Mouse (Mus musculus) midbrain, embryonic 12.5 days (tissue): ENCODE results near the gene Opalin. TPM values are rescaled to one million over a fixed set of nuclear protein-coding genes. Genes with fewer than 3 reads are reported as not detected.

ENCODE experiments used
- ATAC-seq: fragments of 200-750 bp; cut with Nextera tagmentation; 2 replicates; pipeline ENCODE4 v1.8.0; 2017; ENCODE audit warnings: low read depth, moderate TSS enrichment, moderate library complexity; ENCODE audit not compliant: low FRiP score
- H3K27ac ChIP-seq: fragments of 300-500 bp; sonication (generic); replicated peaks from 2 replicates; pipeline ENCODE4 v1.5.1; 2016; ENCODE audit warnings: mild to moderate bottlenecking
- H3K27me3 ChIP-seq: fragments of 300-500 bp; sonication (generic); 2 replicates; pipeline ENCODE4 v1.6.1; 2016; ENCODE audit warnings: mild to moderate bottlenecking
- H3K36me3 ChIP-seq: fragments of 300-500 bp; sonication (generic); 2 replicates; pipeline ENCODE4 v1.6.1; 2016
- H3K4me1 ChIP-seq: fragments of 300-500 bp; sonication (generic); 2 replicates; pipeline ENCODE4 v1.6.1; 2016
- H3K4me2 ChIP-seq: fragments of 300-500 bp; sonication (generic); replicated peaks from 2 replicates; pipeline ENCODE4 v1.6.1; 2016; ENCODE audit warnings: mild to moderate bottlenecking, moderate library complexity
- H3K4me3 ChIP-seq: fragments of 300-500 bp; sonication (generic); 2 replicates; pipeline ENCODE4 v1.5.1; 2016; ENCODE audit warnings: mild to moderate bottlenecking
- H3K9ac ChIP-seq: fragments of 300-500 bp; sonication (generic); replicated peaks from 2 replicates; pipeline ENCODE4 v1.6.1; 2016; ENCODE audit warnings: mild to moderate bottlenecking, moderate library complexity
- H3K9me3 ChIP-seq: fragments of 300-500 bp; sonication (generic); 2 replicates; pipeline ENCODE4 v1.6.1; 2016; ENCODE audit warnings: mild to moderate bottlenecking
- WGBS: fragments of 180-500 bp; shearing (Covaris S2); methylation state at CpG from one replicate; pipeline ENCODE4 v1.1.7; 2016; 5-methylcytosine and 5-hydroxymethylcytosine counted together
- polyA plus RNA-seq: library from polyadenylated mRNA; unstranded; fragments of >200 nt; fragmentation: Nextera tagmentation; extraction: Ambion mirVana; gene quantifications from 2 replicates; pipeline ENCODE4 v1.2.1, GENCODE M21; 2016

The Opalin gene
- polyA plus RNA-seq, 1 experiment from 2014 or later = not detected

GRCm38 (mm10) chr19:41054702-41055101 is 22.2 kb downstream of the Opalin start:
- Histone ChIP-seq H3K9ac (no peak overlapping the region), H3K36me3 (no peaks in the 10 kb centered on the region), H3K27me3 (no peaks in the 10 kb centered on the region), H3K4me2 (no peak overlapping the region), H3K4me1 (no peaks in the 10 kb centered on the region), H3K27ac (no peak overlapping the region), H3K9me3 (no peaks in the 10 kb centered on the region), H3K4me3 (no peak overlapping the region)
- ATAC-seq = no peak
- WGBS = 69% methylated on average over 4 of the region's 4 CpGs

GRCm38 (mm10) chr19:41053530-41053929 is 23.4 kb downstream of the Opalin start:
- Histone ChIP-seq H3K4me3 (no peak overlapping the region), H3K4me2 (no peak overlapping the region), H3K9me3 (no peaks in the 10 kb centered on the region), H3K4me1 (no peaks in the 10 kb centered on the region), H3K27me3 (no peaks in the 10 kb centered on the region), H3K36me3 (no peaks in the 10 kb centered on the region), H3K9ac (no peak overlapping the region), H3K27ac (no peak overlapping the region)
- WGBS = 32% methylated on average over 10 of the region's 10 CpGs
- no peak for ATAC-seq

GRCm38 (mm10) chr19:41052247-41052646 is 24.7 kb downstream of the Opalin start:
- Histone ChIP-seq H3K9ac (no peak overlapping the region), H3K9me3 (no peaks in the 10 kb centered on the region), H3K27me3 (no peaks in the 10 kb centered on the region), H3K27ac (no peak overlapping the region), H3K4me3 (no peak overlapping the region), H3K4me1 (no peaks in the 10 kb centered on the region), H3K4me2 (no peak overlapping the region), H3K36me3 (no peaks in the 10 kb centered on the region)
- WGBS = 81% methylated on average over 5 of the region's 5 CpGs
- ATAC-seq = no peak

GRCm38 (mm10) chr19:41051714-41052113 is 25.2 kb downstream of the Opalin start:
- no peaks in the 10 kb centered on the region for H3K4me1 ChIP-seq
- no peak overlapping the region for H3K27ac ChIP-seq
- WGBS = 80% methylated on average over 1 of the region's 1 CpGs
- no peak overlapping the region for H3K9ac ChIP-seq
- ATAC-seq = no peak
- no peak overlapping the region for H3K4me3 ChIP-seq
- H3K4me2 ChIP-seq = no peak overlapping the region
- H3K27me3 ChIP-seq = no peaks in the 10 kb centered on the region
- H3K36me3 ChIP-seq = no peaks in the 10 kb centered on the region
- H3K9me3 ChIP-seq = no peaks in the 10 kb centered on the region

- 87% methylated on average over 3 of the region's 3 CpGs for WGBS
- Histone ChIP-seq H3K4me3 (no peak overlapping the region), H3K9me3 (no peaks in the 10 kb centered on the region), H3K4me2 (no peak overlapping the region), H3K27ac (no peak overlapping the region), H3K9ac (no peak overlapping the region), H3K27me3 (no peaks in the 10 kb centered on the region), H3K36me3 (no peaks in the 10 kb centered on the region), H3K4me1 (no peaks in the 10 kb centered on the region)
- no peak for ATAC-seq
Measured at GRCm38 (mm10) chr19:41048187-41048559, 28.7 kb downstream of the Opalin start.

- no peak overlapping the region for H3K4me3 ChIP-seq
- no peaks in the 10 kb centered on the region for H3K4me1 ChIP-seq
- H3K27me3 ChIP-seq = no peaks in the 10 kb centered on the region
- no peaks in the 10 kb centered on the region for H3K36me3 ChIP-seq
- H3K9me3 ChIP-seq = no peaks in the 10 kb centered on the region
- H3K4me2 ChIP-seq = no peak overlapping the region
- no peak overlapping the region for H3K9ac ChIP-seq
- H3K27ac ChIP-seq = no peak overlapping the region
- no peak for ATAC-seq
- 79% methylated on average over 9 of the region's 9 CpGs for WGBS
Measured at GRCm38 (mm10) chr19:41047437-41048186, 29.3 kb downstream of the Opalin start.

- Histone ChIP-seq H3K4me1 (no peaks in the 10 kb centered on the region), H3K4me3 (no peak overlapping the region), H3K4me2 (no peak overlapping the region), H3K27me3 (no peaks in the 10 kb centered on the region), H3K36me3 (no peaks in the 10 kb centered on the region), H3K9ac (no peak overlapping the region), H3K27ac (no peak overlapping the region), H3K9me3 (no peaks in the 10 kb centered on the region)
- 61% methylated on average over 10 of the region's 10 CpGs for WGBS
- no peak for ATAC-seq
Measured at GRCm38 (mm10) chr19:41045091-41045770, 31.7 kb downstream of the Opalin start.

GRCm38 (mm10) chr19:41039110-41039509 is 37.8 kb downstream of the Opalin start:
- Histone ChIP-seq H3K4me2 (no peak overlapping the region), H3K9me3 (no peaks in the 10 kb centered on the region), H3K36me3 (no peaks in the 10 kb centered on the region), H3K27ac (no peak overlapping the region), H3K4me3 (no peak overlapping the region), H3K9ac (no peak overlapping the region), H3K4me1 (no peaks in the 10 kb centered on the region), H3K27me3 (no peaks in the 10 kb centered on the region)
- WGBS = 84% methylated on average over 7 of the region's 7 CpGs
- no peak for ATAC-seq

GRCm38 (mm10) chr19:41035809-41036551 is 40.9 kb downstream of the Opalin start:
- no peak for ATAC-seq

GRCm38 (mm10) chr19:41031869-41032268 is 45.0 kb downstream of the Opalin start:
- H3K36me3 ChIP-seq = no peaks in the 10 kb centered on the region
- no peak overlapping the region for H3K9ac ChIP-seq
- H3K27me3 ChIP-seq = no peaks in the 10 kb centered on the region
- no peak overlapping the region for H3K4me2 ChIP-seq
- WGBS = 86% methylated on average over 6 of the region's 6 CpGs
- H3K9me3 ChIP-seq = no peaks in the 10 kb centered on the region
- no peak overlapping the region for H3K4me3 ChIP-seq
- 0 out of 2 replicates have a peak, but pooled peaks cover 3% of the 10 kb centered on the region for H3K4me1 ChIP-seq
- no peak for ATAC-seq
- no peak overlapping the region for H3K27ac ChIP-seq

More at GRCm38 (mm10) chr19:41035809-41036551, 40.9 kb downstream of the Opalin start:
- no peaks in the 10 kb centered on the region for H3K36me3 ChIP-seq
- no peaks in the 10 kb centered on the region for H3K27me3 ChIP-seq
- H3K4me2 ChIP-seq = no peak overlapping the region
- H3K9ac ChIP-seq = no peak overlapping the region
- no peak overlapping the region for H3K4me3 ChIP-seq
- WGBS = 81% methylated on average over 4 of the region's 4 CpGs
- H3K9me3 ChIP-seq = no peaks in the 10 kb centered on the region
- no peaks in the 10 kb centered on the region for H3K4me1 ChIP-seq
- no peak overlapping the region for H3K27ac ChIP-seq

GRCm38 (mm10) chr19:41031009-41031408 is 45.9 kb downstream of the Opalin start:
- 92% methylated on average over 11 of the region's 11 CpGs for WGBS
- H3K4me3 ChIP-seq = no peak overlapping the region
- ATAC-seq = no peak

GRCm38 (mm10) chr19:41030161-41030560 is 46.8 kb downstream of the Opalin start:
- H3K36me3 ChIP-seq = no peaks in the 10 kb centered on the region
- H3K4me2 ChIP-seq = no peak overlapping the region
- no peak overlapping the region for H3K9ac ChIP-seq
- no peak overlapping the region for H3K27ac ChIP-seq
- H3K27me3 ChIP-seq = no peaks in the 10 kb centered on the region
- no peak overlapping the region for H3K4me3 ChIP-seq
- 50% methylated on average over 6 of the region's 6 CpGs for WGBS
- H3K4me1 ChIP-seq = 0 out of 2 replicates have a peak, but pooled peaks cover 3% of the 10 kb centered on the region
- ATAC-seq = no peak
- H3K9me3 ChIP-seq = no peaks in the 10 kb centered on the region

More at GRCm38 (mm10) chr19:41031009-41031408, 45.9 kb downstream of the Opalin start:
- 0 out of 2 replicates have a peak, but pooled peaks cover 3% of the 10 kb centered on the region for H3K4me1 ChIP-seq
- H3K4me2 ChIP-seq = no peak overlapping the region
- no peaks in the 10 kb centered on the region for H3K9me3 ChIP-seq
- no peaks in the 10 kb centered on the region for H3K36me3 ChIP-seq
- no peaks in the 10 kb centered on the region for H3K27me3 ChIP-seq
- no peak overlapping the region for H3K9ac ChIP-seq
- H3K27ac ChIP-seq = no peak overlapping the region
